Mouse (Mus musculus): ENCODE measurements around the gene Fasl. TPM values are rescaled to one million over a fixed set of nuclear protein-coding genes. Genes with fewer than 3 reads are reported as not detected.

The Fasl gene
- polyA plus RNA-seq, 1 experiment from 2014 or later: 0.24 TPM

DNA sequence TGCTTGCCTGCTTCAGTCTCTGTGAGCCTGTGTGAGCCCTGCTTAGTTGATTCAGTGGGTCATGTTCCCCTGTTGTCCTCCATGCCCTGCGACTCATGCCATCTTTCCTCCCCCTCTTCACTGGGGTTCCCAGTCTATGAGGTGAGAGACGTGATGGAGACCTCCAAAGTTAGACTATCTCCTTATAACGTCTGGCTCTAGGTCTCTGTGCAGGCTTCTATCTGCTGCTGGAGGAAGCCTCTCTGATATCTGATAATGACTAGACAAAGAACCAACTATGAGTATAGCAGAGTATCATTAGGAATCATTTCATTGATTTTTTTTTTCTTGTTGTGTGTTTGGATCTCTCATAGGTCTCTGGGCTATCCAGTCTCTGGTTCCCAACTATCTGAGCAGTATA lies 31.7 kb downstream of the Fasl start:
- 71% methylated on average over 3 of the region's 3 CpGs for WGBS
- Histone ChIP-seq H3K36me3 (no peaks in the 10 kb centered on the region), H3K27me3 (no peaks in the 10 kb centered on the region)

DNA sequence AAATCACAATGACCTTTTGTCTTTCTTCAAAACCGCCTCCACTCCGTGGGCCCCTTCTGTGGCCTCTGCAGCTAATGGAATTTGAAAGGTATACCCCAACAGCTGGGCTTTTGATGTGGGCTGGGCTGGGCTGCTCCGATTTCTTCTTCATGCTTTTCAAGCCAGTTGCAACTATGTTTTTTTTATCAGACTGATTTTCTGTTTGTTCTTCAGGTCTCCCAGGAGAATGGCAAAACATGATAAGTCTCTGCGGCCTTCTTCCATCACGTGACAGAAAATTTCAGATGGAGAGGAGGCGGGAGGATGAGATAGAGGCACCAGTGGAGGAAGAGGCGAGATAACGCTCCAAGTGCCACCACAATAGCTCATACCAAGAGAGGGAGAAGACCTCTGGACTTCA lies 37.0 kb downstream of the Fasl start:
- H3K4me2 ChIP-seq: no peak overlapping the region

More for the DNA sequence above, 31.7 kb downstream of the Fasl start:
- Histone ChIP-seq H3K4me1 (replicated peaks) (0 out of 2 replicates have a peak, but pooled peaks cover 1% of the 10 kb centered on the region), H3K9me3 (replicated peaks) (no peaks in the 10 kb centered on the region), H3K9ac (no peak overlapping the region), H3K4me2 (no peak overlapping the region), H3K4me3 (no peak overlapping the region), H3K27ac (no peak overlapping the region)
- ATAC-seq (replicated peaks; ENCODE audit: insufficient number of reproducible peaks, insufficient read depth, low FRiP score, low read depth): no peak

DNA sequence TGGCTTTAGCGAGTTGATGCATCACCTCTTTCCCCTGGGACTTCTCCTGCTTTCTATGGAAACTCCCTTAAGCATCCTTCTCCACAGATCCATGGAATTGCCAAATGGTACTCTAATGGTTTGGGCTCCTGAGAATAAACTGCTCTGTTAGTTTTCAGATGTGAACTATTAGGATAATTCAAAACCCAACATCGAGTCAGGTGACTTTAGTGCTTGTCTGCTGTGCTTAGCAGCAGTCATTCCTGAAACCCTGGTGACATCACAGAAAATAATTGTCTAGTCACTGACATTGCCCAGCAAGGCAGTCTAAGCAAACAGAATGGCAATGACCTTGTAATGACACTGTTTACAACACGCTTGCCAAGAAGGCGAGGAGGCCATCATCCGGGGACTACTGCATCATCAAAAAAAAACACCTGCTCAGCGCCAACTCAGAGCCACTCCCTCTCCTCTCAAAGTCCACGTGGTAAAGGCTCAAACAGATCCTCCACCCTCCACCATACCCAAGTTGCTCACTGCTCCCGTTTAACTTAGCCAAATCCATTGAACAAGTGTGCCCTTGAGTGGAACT lies 37.7 kb downstream of the Fasl start:
- H3K36me3 ChIP-seq: no peaks in the 10 kb centered on the region
- ATAC-seq (replicated peaks; ENCODE audit: insufficient number of reproducible peaks, insufficient read depth, low FRiP score, low read depth): no peak
- no peak overlapping the region for H3K9ac ChIP-seq
- 0 out of 2 replicates have a peak, but pooled peaks cover 3% of the 10 kb centered on the region for H3K4me1 ChIP-seq (replicated peaks)
- no peak overlapping the region for H3K4me3 ChIP-seq
- H3K9me3 ChIP-seq (replicated peaks): no peaks in the 10 kb centered on the region
- no peak overlapping the region for H3K27ac ChIP-seq
- H3K4me2 ChIP-seq: no peak overlapping the region
- no peaks in the 10 kb centered on the region for H3K27me3 ChIP-seq
- 64% methylated on average over 8 of the region's 8 CpGs for WGBS

More for the DNA sequence above, 37.0 kb downstream of the Fasl start:
- no peak overlapping the region for H3K9ac ChIP-seq
- H3K9me3 ChIP-seq (replicated peaks): no peaks in the 10 kb centered on the region
- no peaks in the 10 kb centered on the region for H3K27me3 ChIP-seq
- H3K27ac ChIP-seq: no peak overlapping the region
- WGBS: 27% methylated on average over 8 of the region's 8 CpGs
- no peaks in the 10 kb centered on the region for H3K36me3 ChIP-seq
- H3K4me1 ChIP-seq (replicated peaks): 0 out of 2 replicates have a peak, but pooled peaks cover 3% of the 10 kb centered on the region
- H3K4me3 ChIP-seq: no peak overlapping the region
- no peak for ATAC-seq (replicated peaks; ENCODE audit: insufficient number of reproducible peaks, insufficient read depth, low FRiP score, low read depth)

DNA sequence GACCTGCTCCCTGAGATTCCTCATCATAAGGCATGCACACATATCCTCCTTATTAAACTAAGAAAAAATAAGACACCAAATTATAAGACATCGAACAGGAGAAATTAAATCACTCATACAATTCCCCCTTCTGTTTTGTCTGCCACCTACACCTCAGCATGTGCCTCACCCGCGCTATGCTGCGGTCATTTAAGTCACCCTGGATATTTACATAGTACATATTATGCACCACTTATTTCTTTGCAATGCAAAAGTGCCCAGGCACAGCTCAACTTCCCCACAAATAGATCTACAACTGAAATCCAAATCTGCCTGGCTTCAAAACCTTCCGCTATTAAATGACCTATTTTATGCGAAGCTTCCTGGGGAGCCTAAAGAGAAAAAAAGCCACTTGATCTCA lies 39.6 kb downstream of the Fasl start:
- ATAC-seq (replicated peaks; ENCODE audit: insufficient number of reproducible peaks, insufficient read depth, low FRiP score, low read depth): no peak
- Histone ChIP-seq H3K4me2 (no peak overlapping the region), H3K36me3 (no peaks in the 10 kb centered on the region), H3K9ac (no peak overlapping the region), H3K9me3 (replicated peaks) (no peaks in the 10 kb centered on the region), H3K4me1 (replicated peaks) (0 out of 2 replicates have a peak, but pooled peaks cover 3% of the 10 kb centered on the region), H3K27me3 (no peaks in the 10 kb centered on the region), H3K27ac (no peak overlapping the region), H3K4me3 (no peak overlapping the region)
- WGBS: 89% methylated on average over 6 of the region's 6 CpGs

DNA sequence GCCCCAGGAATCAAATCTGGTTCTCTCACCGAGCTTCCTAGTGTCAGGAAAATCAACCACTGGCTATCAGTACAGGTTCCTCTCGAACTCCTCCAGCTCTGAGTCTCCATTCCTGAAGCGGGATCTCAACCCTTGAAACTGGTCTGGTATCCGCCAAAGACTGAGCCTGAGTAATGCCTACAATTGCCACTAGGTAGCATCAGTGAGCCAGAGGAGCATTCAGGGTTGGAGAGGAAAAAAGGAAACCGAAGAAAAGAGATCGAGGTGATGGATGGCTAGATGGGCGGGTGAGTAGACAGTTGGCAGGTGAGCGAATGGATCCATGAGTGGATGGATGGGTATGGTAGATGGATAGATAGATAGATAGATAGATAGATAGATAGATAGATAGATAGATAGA lies 40.2 kb downstream of the Fasl start:
- 30% methylated on average over 8 of the region's 8 CpGs for WGBS
- Histone ChIP-seq H3K9me3 (replicated peaks) (no peaks in the 10 kb centered on the region), H3K4me3 (no peak overlapping the region), H3K4me1 (replicated peaks) (0 out of 2 replicates have a peak, but pooled peaks cover 3% of the 10 kb centered on the region), H3K9ac (no peak overlapping the region), H3K27me3 (no peaks in the 10 kb centered on the region), H3K36me3 (no peaks in the 10 kb centered on the region), H3K27ac (no peak overlapping the region), H3K4me2 (no peak overlapping the region)
- ATAC-seq (replicated peaks; ENCODE audit: insufficient number of reproducible peaks, insufficient read depth, low FRiP score, low read depth): no peak

DNA sequence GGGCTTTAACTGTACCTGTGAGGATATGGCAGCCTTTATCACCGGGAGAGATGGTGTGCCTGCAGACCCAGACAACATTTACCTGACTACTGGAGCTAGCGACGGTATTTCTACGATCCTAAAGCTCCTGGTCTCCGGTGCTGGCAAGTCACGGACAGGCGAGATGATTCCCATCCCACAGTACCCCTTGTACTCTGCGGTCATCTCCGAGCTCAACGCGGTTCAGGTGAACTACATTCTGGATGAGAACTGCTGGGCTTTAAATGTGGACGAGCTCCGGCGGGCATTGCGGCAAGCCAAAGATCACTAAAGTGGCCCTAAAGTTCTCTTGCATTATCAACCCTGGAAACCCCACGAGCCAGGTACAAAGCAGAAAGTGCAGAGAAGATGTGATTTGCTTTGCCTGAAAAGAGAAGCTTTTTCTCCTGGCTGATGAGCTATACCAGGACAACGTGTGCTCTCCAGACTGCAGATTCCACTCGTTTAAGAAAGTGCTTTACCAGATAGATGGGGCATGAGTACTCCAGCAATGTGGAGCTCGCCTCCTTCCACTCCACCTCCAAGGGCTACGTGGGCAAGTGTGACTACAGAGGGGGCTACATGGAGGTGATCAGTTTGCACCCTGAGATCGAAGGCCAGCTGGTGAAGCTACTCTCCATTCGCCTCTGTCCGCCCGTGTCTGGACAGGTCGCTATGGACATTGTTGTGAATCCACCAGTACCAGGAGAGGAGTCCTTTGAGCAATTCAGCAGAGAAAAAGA lies 41.6 kb downstream of the Fasl start:
- Histone ChIP-seq H3K9ac (no peak overlapping the region), H3K4me3 (no peak overlapping the region), H3K4me1 (replicated peaks) (0 out of 2 replicates have a peak, but pooled peaks cover 3% of the 10 kb centered on the region), H3K36me3 (no peaks in the 10 kb centered on the region), H3K27me3 (no peaks in the 10 kb centered on the region), H3K27ac (no peak overlapping the region), H3K9me3 (replicated peaks) (no peaks in the 10 kb centered on the region), H3K4me2 (no peak overlapping the region)
- no peak for ATAC-seq (replicated peaks; ENCODE audit: insufficient number of reproducible peaks, insufficient read depth, low FRiP score, low read depth)
- 74% methylated on average over 25 of the region's 25 CpGs for WGBS

DNA sequence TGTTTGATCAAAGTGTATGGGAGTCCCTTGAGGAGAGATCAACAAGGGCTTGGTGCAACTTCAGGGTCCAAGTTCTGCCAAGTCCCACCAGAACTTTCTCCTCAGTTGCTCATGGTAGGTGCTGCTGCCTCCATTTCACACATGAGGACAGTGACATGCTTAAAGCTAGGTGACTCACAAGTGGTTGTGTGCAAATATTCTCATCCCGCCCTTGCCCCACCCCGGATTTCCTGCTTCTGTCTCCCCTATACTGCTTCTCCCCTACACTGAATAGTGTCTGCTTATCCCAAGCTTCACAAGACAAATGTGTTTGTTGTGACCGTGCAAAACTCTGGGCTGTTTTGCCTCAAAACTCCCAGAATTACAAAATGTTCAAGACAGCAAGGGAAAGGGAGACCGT lies 43.4 kb downstream of the Fasl start:
- 82% methylated on average over 4 of the region's 4 CpGs for WGBS
- ATAC-seq (replicated peaks; ENCODE audit: insufficient number of reproducible peaks, insufficient read depth, low FRiP score, low read depth): no peak
- Histone ChIP-seq H3K9me3 (replicated peaks) (no peaks in the 10 kb centered on the region), H3K27ac (no peak overlapping the region), H3K9ac (no peak overlapping the region), H3K4me1 (replicated peaks) (no peaks in the 10 kb centered on the region), H3K4me2 (no peak overlapping the region), H3K27me3 (no peaks in the 10 kb centered on the region), H3K4me3 (no peak overlapping the region), H3K36me3 (no peaks in the 10 kb centered on the region)

DNA sequence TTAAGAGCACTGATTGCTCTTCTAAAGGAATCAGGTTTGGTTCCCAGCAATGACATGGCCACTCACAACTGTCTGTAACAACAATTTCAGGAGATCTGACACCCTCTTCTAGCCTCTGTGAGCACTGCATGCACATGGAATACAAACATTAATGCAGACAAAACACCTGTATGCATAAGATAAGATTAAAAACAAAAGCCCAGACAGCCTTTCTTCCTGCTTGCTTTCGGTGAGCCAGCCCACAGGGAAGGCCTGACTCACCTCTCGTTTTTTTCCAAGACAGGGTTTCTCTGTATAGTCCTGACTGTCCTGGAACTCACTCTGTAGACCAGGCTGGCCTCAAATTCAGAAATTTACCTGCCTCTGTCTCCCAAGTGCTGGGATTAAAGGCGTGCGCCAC lies 44.1 kb downstream of the Fasl start:
- H3K4me1 ChIP-seq (replicated peaks): no peaks in the 10 kb centered on the region
- 74% methylated on average over 4 of the region's 4 CpGs for WGBS
- ATAC-seq (replicated peaks; ENCODE audit: insufficient number of reproducible peaks, insufficient read depth, low FRiP score, low read depth): no peak
- no peaks in the 10 kb centered on the region for H3K27me3 ChIP-seq
- no peak overlapping the region for H3K4me3 ChIP-seq
- no peaks in the 10 kb centered on the region for H3K36me3 ChIP-seq
- no peak overlapping the region for H3K27ac ChIP-seq
- H3K9me3 ChIP-seq (replicated peaks): no peaks in the 10 kb centered on the region
- no peak overlapping the region for H3K4me2 ChIP-seq
- no peak overlapping the region for H3K9ac ChIP-seq

DNA sequence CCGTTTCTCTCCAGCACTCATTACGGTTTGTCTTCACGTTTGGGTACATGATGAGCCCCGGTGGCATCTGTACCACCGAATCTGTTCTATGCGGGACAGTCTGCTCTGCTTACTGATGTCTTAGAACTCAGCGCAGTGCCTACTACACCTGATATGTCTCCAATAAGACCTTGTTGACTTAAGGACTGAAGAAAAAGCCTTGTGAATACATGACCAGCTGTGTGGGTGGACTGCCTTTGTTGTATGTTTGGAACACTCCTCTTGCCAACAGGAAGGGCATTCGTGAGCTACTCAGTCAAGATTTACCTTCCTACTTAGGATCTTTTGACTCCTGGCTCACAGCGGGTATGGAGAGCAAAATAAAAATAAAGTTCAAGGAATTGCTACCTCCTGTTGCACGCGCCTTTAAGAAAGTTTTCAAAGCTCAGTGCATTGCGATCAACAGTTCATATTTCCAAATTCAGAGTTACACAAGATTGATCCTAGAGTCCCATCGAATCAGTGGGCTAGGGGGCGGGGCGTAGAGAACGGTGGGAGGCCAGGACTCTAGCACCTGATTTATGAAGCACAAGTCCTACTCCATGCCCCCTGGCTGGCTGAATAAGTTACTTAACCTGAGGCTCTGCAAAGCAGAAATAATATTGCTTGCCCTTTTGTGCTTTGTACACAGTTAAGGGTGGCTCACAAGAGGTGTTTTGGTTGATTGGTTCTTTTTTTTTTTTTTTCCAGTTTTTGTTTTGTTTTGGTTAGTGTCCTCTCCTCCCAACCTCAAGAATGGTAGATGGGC lies 45.6 kb downstream of the Fasl start:
- H3K27me3 ChIP-seq: no peaks in the 10 kb centered on the region

DNA sequence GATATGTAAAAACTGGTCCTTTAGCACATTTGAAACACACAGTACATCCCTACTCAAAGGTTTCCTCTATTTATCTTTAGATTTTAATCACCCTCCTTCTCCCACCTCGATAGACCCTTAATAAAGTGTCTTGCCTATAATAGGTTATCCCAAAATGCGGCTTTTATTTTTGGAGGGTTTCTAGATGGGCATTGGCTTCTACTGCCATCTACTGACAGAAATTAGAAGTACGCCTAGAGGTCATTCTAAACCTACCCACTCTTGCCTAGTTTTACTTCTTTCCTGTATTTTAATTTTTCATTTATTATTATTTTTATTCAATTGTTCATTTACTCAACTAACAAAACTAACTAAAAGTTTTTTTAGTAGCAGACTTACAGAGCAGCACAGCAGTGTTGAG lies 51.4 kb downstream of the Fasl start:
- ATAC-seq (replicated peaks; ENCODE audit: insufficient number of reproducible peaks, insufficient read depth, low FRiP score, low read depth): no peak
- WGBS: 5% methylated on average over 3 of the region's 3 CpGs

More for the DNA sequence above, 45.6 kb downstream of the Fasl start:
- H3K9me3 ChIP-seq (replicated peaks): no peaks in the 10 kb centered on the region
- H3K36me3 ChIP-seq: no peaks in the 10 kb centered on the region
- H3K4me1 ChIP-seq (replicated peaks): no peaks in the 10 kb centered on the region
- H3K27ac ChIP-seq: no peak overlapping the region
- no peak overlapping the region for H3K4me2 ChIP-seq
- 84% methylated on average over 16 of the region's 16 CpGs for WGBS
- no peak overlapping the region for H3K9ac ChIP-seq
- H3K4me3 ChIP-seq: no peak overlapping the region
- no peak for ATAC-seq (replicated peaks; ENCODE audit: insufficient number of reproducible peaks, insufficient read depth, low FRiP score, low read depth)

DNA sequence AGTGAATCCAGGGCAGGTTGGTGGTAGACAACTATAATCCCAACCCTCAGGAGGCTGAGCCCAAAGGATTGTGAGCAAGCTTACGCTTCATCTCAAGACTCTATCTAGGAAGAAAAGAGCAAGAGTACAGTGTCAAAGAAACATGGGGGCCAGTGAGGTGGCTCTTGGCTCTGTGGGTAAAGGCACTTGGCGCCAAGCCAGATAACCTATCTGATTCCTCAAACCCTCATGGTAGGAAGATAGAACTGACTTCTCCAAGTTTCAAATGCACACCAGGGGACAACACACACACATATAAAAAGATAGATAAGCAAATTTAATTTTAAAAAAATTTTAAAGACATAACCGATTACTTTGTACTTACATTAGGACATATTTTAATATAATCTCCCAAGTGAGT lies 52.0 kb downstream of the Fasl start:
- WGBS: 79% methylated on average over 3 of the region's 3 CpGs
- Histone ChIP-seq H3K4me3 (no peak overlapping the region), H3K27ac (no peak overlapping the region), H3K9me3 (replicated peaks) (no peaks in the 10 kb centered on the region), H3K36me3 (no peaks in the 10 kb centered on the region), H3K4me1 (replicated peaks) (no peaks in the 10 kb centered on the region), H3K9ac (no peak overlapping the region), H3K27me3 (no peaks in the 10 kb centered on the region), H3K4me2 (no peak overlapping the region)
- ATAC-seq (replicated peaks; ENCODE audit: insufficient number of reproducible peaks, insufficient read depth, low FRiP score, low read depth): no peak

More for the DNA sequence above, 51.4 kb downstream of the Fasl start:
- Histone ChIP-seq H3K27me3 (no peaks in the 10 kb centered on the region), H3K4me3 (no peak overlapping the region), H3K9me3 (replicated peaks) (no peaks in the 10 kb centered on the region), H3K9ac (no peak overlapping the region), H3K4me1 (replicated peaks) (no peaks in the 10 kb centered on the region), H3K36me3 (no peaks in the 10 kb centered on the region), H3K4me2 (no peak overlapping the region), H3K27ac (no peak overlapping the region)
